Mouse (Mus musculus): ENCODE data around the gene Magi1.

Gene Magi1

DNA sequence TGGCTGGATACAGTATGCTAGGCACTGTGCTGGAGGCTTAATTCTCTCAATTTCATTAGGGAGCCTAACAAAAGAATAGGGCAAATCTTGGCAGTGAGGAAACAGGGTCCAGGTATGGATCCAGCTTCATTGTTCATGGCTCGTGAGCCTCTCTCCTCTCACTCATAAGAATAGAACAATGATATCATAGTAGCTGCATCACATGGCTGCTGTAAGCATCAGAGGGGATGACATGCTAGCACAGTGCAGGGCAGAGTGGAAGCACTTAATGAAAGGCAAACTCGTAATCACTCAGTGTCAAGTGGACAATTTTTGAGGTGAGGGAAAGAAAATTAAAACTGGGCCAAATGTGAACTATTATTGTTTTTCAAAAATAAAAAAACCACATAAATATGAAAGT, 337.1 kb downstream of the Magi1 start:
- no peak for DNase-seq

DNA sequence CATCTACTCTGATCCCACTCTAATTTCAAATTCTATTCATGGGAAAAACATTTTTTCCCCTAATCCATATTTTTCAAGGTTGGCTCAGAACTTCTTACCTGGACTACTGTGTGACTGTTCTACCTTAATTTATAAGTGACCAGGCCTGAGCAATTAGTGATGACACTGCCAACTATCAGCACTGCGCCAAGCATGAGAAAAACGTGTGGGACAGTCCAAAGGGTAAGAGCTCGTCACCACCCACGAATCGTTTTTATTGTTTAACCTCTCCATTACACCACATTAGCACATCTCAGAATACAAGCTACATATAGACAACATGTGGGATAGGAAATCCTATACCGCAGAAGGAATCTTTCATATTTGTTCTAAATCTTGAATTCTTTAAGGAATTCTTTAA, 347.4 kb downstream of the Magi1 start:
- DNase-seq: no peak

DNA sequence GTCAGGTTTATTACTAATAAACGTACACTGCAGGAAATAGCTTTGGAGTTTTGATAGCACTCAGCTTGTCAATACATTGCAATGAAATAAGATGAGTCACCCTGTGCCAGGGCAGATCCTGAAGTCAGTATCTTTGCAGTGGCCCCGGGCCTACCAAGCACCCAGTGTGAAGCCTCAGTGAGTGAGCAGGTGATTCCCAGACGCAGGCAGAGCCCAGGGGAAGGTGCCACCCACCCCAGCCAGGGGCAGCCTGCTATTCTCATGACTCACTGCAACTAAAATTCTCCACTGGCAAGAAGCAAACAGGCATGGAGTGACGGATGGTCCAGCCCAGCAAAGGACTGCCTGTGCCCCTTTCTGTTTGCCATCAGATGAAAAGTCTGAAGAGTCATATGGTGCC, 347.9 kb downstream of the Magi1 start:
- no peak for DNase-seq

DNA sequence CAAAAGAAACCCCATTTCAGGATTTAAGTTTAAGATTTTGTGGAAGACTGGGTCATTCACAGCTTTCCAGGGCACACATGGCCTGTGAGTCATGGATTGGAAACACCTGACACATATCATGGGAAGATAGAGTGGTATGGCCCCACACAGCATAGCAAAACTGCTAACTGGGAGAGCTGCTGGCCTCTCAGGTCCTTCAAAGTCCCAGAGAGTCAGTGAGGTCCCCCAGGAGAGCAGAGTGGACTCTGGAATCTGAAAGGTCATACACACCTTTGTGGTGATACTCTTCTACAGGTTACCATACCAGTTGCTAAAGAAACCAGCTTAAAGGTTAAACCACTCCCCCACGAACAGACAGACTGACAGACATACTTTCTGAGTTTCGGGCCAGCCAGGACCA, 349.0 kb downstream of the Magi1 start:
- no peak for DNase-seq

DNA sequence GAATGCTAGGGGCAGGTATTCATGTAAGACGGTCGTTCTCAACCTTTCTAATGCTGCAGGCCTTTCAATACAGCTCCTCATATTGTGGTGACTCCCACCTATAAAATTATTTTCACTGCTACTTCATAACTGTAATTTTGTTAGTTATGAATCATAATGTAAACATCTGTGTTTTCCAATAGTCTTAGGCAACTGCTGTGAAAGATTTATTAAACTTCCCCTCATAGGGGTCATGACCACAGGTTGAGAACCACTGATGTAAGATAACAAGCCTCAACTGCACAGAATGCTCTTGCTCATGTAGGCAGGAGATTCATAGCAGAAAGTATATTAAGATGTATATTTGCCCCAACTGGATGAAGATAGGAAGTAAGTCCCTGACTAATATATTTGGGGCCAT, 359.1 kb downstream of the Magi1 start:
- DNase-seq: no peak

DNA sequence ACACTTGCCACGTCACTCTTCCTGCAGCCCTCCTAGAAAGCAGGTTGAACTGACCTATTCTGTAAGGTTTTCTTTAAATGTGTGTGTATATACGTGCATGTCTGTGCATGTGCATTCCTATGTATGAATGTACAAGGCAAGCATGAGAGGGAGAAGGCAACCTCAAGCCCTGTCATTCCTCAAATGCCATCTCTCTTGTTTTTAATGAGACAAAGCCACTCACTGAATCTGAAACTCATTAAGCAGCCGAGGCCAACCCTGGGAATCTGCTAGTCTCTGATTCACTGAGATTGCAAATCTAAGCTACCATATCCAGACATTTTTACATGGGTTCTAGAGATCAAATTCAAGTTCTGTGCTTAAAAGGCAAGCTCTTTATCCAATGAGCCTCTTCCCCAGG, 359.7 kb downstream of the Magi1 start:
- DNase-seq: no peak

DNA sequence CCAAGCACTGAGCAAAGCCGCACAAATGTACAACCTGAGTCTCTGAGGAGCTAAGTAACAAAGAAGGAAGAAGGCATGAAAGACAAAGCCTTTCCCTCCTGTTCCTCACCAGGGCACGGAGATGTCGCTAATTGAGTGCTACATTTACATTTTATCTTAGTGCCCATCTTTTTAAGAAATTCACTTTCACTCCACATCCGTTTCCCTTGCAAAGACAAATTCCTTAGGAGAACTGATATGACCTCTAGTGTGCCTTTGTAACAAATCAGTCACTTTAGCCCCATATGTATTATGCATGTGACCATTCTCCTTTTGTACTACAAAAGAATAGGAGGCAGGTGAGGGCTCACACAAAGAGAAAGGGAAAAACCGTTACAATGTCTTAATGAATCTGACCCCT, 360.4 kb downstream of the Magi1 start:
- no peak for DNase-seq

DNA sequence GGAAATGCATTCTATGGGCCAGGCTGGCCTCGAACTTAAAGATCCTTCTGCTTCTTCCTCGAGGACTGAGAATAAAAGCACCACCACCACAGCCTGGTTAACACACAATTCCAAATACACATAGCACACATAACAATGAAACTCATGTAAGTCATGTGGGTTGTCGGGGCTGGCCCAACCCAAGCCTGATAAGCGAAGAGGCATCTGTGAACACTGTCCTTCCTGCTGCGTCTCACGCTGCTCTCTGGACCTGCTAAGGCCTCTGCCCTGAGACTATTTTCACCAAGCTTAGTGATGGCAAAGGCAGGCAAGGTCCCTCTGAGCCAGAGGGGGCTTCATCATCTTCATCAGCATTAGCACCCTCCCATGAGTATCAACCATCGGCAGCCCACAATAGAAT, 360.8 kb downstream of the Magi1 start:
- DNase-seq: no peak

DNA sequence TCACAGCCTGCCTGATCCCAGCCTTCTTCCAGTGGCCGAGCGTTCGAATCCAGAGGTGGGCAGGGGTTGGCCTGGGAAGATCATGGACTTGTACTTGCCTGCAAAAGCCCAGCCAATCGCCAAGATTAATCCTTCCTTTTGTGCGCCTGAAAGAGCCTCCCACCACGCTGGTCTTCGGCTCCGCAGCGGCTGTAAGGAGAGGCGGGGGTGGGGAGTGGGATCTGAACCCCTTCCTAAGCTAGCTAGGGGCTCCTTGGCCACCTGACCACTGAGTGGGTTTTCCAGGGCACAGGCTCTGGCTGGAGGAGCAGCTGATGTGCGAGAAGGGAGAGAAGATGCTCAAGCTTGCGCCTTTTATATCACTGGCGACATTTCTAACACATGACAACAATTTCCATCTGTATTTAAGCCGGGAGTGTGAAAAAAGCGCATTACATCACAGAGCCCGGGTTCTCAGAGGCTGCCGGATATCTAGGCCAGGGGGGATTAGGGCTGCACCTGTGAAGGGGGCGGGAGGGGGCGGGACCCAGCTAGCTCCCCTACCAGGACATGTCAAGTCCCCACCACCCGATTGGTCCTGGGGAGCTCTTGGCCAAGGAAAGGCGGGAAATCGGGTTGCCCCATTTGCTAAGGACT, 370.4 kb downstream of the Magi1 start:
- DNase-seq: no peak

DNA sequence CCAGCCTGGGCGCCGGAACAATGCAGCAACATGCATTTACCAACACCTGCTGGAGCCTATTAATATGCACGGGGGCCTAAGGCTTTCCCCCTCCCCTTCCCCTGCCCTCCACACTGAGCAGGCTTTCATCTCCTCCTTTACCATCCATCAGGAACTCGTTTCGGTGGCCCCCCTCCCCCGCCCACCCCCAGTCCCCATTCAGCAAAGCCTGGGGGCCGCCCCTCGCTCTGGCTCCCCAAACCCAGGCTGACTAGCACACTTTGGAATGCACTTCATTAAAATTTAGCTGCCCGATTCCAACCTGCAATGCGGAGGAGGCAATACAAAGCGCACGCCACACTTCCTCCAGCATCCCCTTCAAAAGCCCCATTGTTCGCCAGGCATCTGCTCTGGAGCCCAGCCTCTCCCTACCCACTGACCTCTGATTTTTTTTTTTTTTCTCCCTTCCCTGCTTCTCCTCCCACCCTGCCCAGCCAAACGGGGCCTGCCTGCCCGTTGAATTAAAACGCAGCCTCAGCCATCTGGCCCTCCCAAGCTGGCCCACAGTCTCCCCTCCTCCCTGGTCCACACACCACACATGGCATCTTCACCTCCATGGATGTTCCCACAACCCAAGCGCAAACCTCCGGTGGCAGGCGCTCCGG, 371.0 kb downstream of the Magi1 start:
- no peak for DNase-seq

DNA sequence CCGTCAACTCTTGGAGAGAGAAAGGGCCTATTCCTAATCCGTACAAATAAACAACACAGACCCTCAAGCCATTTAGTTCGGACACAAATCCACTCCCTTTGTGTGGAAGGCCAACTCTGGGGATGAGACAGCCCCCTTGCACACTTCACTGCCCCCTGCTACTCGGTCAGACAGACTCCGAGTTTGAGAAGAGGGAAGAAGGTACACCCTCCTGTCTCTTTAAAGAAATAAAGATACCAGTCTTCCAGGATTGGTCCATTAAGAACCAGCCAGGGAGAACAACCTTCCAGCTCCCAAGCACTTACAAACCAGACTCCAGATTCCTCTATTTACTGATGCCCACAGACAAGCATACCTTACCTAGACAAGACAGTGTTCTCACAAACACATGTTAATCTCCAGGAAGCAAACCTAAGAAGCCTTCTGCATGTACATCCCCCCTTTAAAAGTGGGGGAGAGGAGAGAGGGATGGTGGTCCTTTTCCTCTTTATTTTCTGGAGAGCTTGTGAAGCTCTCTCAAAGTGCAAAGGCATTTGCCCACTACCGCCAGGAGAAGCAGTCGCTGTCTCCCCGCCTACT, 371.6 kb downstream of the Magi1 start:
- no peak for DNase-seq

DNA sequence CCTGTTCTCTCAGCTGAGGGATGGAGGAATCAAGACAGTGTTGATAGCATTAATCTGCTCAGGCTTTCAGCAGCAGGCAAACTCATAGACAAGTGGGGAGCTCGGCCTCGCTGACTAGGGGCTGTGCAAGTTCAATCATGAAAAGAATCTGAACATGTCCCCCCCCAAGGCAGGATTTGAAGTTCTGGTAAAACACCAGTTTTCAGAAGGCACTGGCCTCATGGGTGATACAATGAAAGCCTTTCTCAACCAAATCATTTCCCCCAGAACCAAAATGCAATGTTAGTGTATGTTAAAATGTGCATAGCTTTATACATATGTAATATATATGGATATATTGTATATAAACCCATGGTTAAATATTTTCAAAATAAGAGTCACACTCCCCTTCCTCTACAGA, 372.3 kb downstream of the Magi1 start:
- DNase-seq: no peak

DNA sequence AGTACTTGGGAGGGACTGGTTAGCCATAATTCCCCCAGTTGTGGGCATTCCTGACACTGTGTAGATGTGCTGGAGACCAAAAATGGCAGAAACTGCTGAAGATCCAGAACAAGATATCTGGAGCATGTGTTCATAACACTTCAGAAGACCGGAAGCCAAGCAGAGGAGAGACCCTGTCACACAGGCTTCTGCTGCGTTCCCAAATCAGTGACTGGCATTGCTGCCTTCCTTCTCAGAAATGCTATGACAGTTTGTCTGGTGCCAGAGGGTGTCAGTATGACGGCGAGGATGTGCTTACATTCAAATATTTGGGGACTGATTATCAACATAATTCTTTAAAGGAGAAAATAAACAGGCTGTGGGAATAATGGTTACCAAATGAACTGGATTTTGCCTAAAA, 373.7 kb downstream of the Magi1 start:
- DNase-seq: no peak

DNA sequence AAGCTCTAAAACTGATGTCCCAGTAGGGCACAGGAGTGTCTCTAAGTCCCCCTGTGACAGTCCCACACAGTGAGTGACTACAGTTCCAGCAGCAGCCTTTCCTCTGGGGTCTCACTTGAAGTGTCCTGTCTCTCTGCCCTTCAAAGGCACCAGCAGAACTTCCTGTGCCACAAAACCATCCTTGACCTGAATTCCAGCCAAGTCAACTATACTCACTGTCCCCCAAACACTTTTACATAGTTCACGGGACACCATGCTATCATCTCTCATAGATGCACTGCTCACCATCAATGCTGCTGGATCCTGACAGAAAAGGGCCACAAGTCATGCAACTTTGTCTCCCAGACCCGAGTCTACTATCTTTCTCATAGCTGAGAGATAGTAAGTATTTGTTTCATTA, 378.7 kb downstream of the Magi1 start:
- DNase-seq: no peak

DNA sequence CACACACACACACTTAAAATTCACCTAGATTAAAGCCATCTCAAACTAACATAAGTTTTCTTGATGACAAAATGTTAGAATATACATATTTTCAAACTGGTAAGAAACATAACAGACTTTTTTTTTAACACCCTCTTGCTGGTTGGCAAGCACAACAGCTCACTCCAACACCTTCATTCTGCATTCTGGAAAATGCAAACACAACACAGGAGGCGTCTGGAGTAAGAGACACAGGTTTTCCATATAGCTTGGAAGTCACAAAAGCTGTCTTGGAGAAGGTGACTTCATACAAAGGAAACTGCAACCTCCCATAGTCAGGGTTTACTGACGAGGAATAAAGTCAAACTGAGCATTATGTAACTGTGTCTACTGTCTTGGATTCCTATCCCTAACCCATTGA, 381.5 kb downstream of the Magi1 start:
- DNase-seq: no peak

DNA sequence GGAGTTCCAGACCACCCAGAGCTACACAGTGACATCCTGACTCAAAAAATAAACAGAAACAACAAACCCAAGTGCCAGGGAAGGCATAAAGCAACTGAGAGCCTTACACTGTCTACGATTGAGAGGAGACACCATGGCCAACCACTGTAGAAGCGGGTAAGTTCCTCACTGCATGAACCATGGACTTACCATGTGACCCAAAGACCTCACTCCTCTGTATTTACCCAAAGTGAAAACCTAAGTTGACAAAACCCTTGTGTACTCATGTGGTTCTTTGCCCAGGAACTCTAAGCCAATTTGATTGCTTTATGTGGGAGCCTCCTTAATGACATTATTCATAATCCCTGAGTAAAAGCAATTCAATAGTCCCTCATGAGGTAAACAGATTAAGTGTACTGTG, 382.3 kb downstream of the Magi1 start:
- DNase-seq: no peak

DNA sequence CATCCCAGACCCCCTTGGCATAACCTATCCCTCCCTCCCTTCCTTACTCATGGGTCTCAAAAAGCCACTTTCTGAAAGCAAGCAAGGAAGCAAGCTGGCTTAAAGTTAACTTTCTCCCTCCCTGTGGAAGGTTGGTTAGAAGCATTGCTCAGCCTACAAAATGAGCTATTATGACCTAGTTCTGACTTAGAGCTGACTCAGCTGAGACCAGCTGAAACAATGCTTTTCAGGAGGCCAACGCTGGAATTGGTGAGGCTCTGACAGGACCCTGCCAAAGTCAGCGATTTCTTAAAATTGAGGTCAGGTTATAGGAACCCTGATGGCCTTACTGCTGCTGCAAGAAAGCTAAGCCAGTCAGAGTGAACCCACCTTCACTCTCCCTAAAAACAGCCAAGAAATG, 386.2 kb downstream of the Magi1 start:
- no peak for DNase-seq

DNA sequence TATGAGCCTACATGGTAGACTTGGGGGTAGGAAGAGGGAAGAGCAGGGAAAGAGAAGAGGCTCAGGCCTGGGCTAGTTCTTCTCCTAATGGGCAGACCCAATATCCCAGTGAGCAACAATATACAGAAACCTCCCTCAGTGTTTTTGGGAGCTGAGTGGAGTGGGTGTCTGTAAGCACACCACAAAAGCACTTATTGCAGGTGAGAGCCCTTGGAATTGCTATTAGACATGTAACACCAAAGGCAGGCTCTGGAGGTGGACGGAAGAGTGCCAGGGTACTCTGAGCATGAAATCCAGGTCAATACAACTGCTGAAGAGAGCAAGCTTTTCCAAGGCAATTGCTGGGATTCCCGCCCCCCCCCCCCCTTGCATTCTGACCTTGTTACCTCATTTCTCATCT, 388.0 kb downstream of the Magi1 start:
- no peak for DNase-seq

DNA sequence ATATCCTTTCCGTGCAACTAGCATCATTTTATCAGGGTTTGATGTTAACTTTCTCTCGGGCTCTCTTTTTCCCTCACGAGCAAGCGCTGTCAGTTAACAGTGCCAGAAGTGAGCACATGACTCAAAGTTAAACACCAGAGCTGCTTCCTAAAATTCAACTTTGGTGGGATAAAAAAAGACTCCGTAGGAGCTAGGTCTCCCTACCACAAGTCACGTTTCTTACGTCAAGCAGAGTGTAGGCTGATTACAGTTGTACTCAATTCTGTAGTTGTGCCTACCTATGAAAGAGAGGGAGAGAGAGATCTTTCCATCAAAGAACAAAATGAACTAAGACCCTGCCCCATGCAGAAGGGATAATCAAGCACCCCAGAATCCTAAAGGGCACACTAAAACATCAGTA, 389.8 kb downstream of the Magi1 start:
- DNase-seq: no peak

DNA sequence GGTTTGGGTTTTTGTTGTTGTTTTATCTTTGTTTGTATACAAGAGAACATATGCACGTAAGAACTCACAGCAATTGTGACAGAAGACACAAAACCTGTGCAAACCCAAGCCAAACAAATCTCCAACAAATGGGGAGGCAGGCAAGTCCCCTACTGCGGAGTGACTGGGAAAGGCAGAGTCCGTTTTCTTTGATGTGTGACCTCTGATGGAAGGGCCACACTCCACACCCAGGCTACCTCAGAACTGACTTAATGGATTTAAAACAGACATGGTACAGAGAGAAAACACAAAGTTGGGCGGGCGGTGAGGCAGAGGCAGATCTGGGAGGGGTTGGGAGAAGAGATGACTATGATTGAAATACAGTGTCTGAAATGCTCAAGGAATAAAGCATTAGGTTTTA, 390.8 kb downstream of the Magi1 start:
- no peak for DNase-seq

DNA sequence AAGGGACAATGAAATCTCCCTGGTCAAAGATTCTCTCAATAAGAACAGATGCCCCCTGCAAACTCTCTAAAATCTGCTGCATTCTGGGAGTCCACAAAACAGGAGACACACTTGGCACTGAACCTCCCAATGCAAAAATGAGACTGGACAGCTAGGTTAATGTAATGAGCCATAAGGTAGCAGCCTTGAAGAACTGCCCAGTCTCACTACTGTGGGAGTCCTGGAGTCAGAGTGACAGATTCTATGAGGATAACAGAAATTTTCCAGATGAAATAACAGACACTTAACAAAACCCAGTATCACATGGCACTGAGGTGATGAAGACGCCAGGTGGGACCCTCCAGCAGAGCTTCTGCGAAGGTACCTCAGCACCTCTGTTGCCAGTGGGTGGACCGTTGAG, 393.7 kb downstream of the Magi1 start:
- no peak for DNase-seq

DNA sequence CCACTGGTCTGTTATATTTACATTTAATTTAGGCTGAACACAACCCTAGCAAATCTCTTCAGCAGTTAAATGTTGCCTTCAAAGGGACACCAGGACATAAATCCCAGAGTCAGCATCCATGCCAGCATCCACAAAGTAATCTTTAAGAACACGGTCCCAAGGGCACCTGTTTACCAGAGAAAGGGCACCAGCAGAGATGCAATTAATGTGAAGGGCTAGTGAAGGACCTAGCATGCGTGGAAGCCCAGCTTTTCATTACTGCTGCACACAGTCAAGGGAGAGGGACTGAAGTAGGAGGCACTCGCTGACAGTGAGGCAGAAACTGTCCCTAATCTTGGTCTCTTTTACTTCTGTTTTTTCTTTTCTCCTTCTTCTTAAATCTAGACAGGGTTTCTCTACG, 406.4 kb downstream of the Magi1 start:
- DNase-seq: no peak

DNA sequence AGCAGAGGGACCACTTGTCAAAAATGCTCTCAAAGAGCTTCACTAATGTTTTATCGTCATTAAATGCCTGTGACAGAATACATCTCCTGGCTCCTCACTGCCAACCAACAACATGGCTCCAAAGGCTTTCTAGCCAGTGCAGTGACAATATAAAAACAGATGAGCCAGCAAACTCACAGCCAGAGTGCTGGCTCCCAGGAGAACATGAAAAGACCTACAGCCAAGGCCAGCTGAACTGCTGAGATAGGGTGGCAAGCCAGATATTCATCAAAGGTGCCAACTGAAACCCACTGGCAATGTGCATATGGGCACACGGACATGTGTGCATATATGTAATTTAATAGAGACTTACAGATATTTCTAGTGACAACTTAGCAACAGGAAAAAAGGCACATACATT, 408.8 kb downstream of the Magi1 start:
- DNase-seq: no peak

DNA sequence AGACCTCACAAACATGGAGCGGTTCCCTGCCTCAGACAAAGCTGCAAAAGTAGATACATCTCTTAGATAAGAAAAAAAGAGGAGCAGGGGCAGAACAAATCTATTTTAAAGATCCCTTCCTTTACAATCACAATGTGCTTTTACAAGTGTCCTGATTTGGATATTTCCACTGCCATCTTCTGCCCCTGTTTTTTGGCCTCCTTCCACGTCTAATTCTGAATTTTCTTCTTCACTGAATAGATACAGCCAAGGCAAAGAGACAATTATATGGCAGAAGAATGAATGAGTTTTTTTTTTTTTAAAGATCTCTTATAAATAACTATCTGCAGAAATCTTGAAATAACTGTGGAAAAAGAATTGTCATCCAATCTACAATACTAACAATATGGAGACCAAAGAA, 409.3 kb downstream of the Magi1 start:
- no peak for DNase-seq

DNA sequence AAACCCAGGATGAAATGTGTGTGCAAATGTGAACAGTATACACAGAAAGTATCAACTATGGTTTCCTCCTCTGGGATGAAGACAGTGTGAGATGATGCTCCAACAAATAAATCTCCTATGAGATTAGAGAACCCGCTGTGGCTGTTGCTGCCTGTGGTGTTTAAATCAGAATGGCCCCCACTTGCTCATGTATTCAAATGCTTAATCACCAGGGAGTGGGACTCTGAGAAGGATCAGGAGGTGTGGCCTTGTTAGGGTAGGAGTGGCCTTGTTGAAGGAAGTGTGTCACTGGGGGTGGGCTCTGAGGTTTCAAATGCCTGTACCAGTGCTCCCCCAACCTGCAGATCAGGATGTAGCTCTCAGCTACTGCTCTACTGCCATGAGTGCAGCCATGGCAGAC, 410.2 kb downstream of the Magi1 start:
- DNase-seq: no peak
